Mouse (Mus musculus) olfactory bulb, adult 2 months (tissue): ENCODE measurements around the gene Hoxc8. TPM values are rescaled to one million over a fixed set of nuclear protein-coding genes. Genes with fewer than 3 reads are reported as not detected.

Experiments
- H3K27ac ChIP-seq: fragments of 200-500 bp; 2 replicates; pipeline ENCODE4 v1.5.1; 2012; ENCODE audit warnings: low read depth, low read length; ENCODE audit not compliant: insufficient read depth
- H3K4me1 ChIP-seq: fragments of 200-500 bp; 2 replicates; pipeline ENCODE4 v1.6.1; 2012; ENCODE audit warnings: low read length; ENCODE audit not compliant: control insufficient read depth, insufficient read depth
- H3K4me3 ChIP-seq: fragments of 200-500 bp; 2 replicates; pipeline ENCODE4 v1.5.1; 2012; ENCODE audit warnings: mild to moderate bottlenecking, low read depth, low read length, moderate library complexity; ENCODE audit not compliant: insufficient read depth
- CTCF ChIP-seq: fragments of 200-500 bp; IDR thresholded peaks from 2 replicates; pipeline ENCODE4 v1.5.1; 2012; ENCODE audit warnings: low read depth, mild to moderate bottlenecking, low read length, moderate library complexity; ENCODE audit not compliant: insufficient read depth
- POLR2A ChIP-seq: fragments of 200-500 bp; IDR thresholded peaks from 2 replicates; pipeline ENCODE4 v1.6.1; 2012; ENCODE audit warnings: mild to moderate bottlenecking, low read depth, low read length, moderate library complexity; ENCODE audit not compliant: insufficient read depth
- WGBS: fragments of 180-500 bp; shearing (Covaris S2); methylation state at CpG from one replicate; pipeline ENCODE4 v1.1.7; 2018; 5-methylcytosine and 5-hydroxymethylcytosine counted together
- polyA plus RNA-seq: library from polyadenylated mRNA; stranded (reverse); fragments of >200 nt; gene quantifications from 2 replicates; pipeline ENCODE4 v1.2.4, GENCODE M21; 2012; ENCODE audit warnings: low replicate concordance; ENCODE audit not compliant: missing spikeins, insufficient read depth, insufficient read length

Hoxc8 gene
- polyA plus RNA-seq, 1 experiment, result not detected

- H3K27ac ChIP-seq, result no peak overlapping the region
- 4% methylated on average over 26 of the region's 26 CpGs for WGBS
Measured at GRCm38 (mm10) chr15:103032646-103033575, 42.5 kb downstream of the Hoxc8 start.

GRCm38 (mm10) chr15:103034043-103034806, 43.8 kb downstream of the Hoxc8 start:
- Histone ChIP-seq H3K4me3 (no peak overlapping the region), H3K4me1 (no peaks in the 10 kb centered on the region), H3K27ac (no peak overlapping the region)
- under 1% methylated on average over 24 of the region's 24 CpGs for WGBS
- TF ChIP-seq POLR2A, result no peak
- TF ChIP-seq CTCF, result no peak

More at GRCm38 (mm10) chr15:103032646-103033575, 42.5 kb downstream of the Hoxc8 start:
- TF ChIP-seq CTCF (no peak), POLR2A (no peak)
- H3K4me1 ChIP-seq, result no peaks in the 10 kb centered on the region
- no peak overlapping the region for H3K4me3 ChIP-seq

GRCm38 (mm10) chr15:103034807-103035547, 44.6 kb downstream of the Hoxc8 start:
- TF ChIP-seq POLR2A (no peak), CTCF (no peak)
- H3K4me3 ChIP-seq, result no peak overlapping the region
- H3K4me1 ChIP-seq, result no peaks in the 10 kb centered on the region
- WGBS, result 2% methylated on average over 34 of the region's 34 CpGs
- no peak overlapping the region for H3K27ac ChIP-seq

GRCm38 (mm10) chr15:103035548-103035881, 45.1 kb downstream of the Hoxc8 start:
- H3K27ac ChIP-seq, result no peak overlapping the region
- no peak for TF ChIP-seq POLR2A
- TF ChIP-seq CTCF, result no peak
- WGBS, result 2% methylated on average over 14 of the region's 14 CpGs
- no peak overlapping the region for H3K4me3 ChIP-seq
- H3K4me1 ChIP-seq, result no peaks in the 10 kb centered on the region

- no peak for TF ChIP-seq POLR2A
- no peak for TF ChIP-seq CTCF
- no peak overlapping the region for H3K4me3 ChIP-seq
- H3K27ac ChIP-seq, result no peak overlapping the region
- WGBS, result 46% methylated on average over 1 of the region's 1 CpGs
- H3K4me1 ChIP-seq, result no peaks in the 10 kb centered on the region
Measured at GRCm38 (mm10) chr15:103037579-103037978, 47.2 kb downstream of the Hoxc8 start.

GRCm38 (mm10) chr15:103038701-103039480, 48.5 kb downstream of the Hoxc8 start:
- Histone ChIP-seq H3K27ac (no peak overlapping the region), H3K4me1 (no peaks in the 10 kb centered on the region), H3K4me3 (no peak overlapping the region)
- no peak for TF ChIP-seq CTCF
- TF ChIP-seq POLR2A, result no peak
- 25% methylated on average over 10 of the region's 10 CpGs for WGBS

- Histone ChIP-seq H3K4me1 (no peaks in the 10 kb centered on the region), H3K27ac (no peak overlapping the region), H3K4me3 (no peak overlapping the region)
- 21% methylated on average over 3 of the region's 3 CpGs for WGBS
- TF ChIP-seq CTCF, result no peak
- TF ChIP-seq POLR2A, result no peak
Measured at GRCm38 (mm10) chr15:103039609-103040008, 49.2 kb downstream of the Hoxc8 start.

GRCm38 (mm10) chr15:103040601-103041000, 50.2 kb downstream of the Hoxc8 start:
- no peak overlapping the region for H3K4me3 ChIP-seq
- no peaks in the 10 kb centered on the region for H3K4me1 ChIP-seq
- TF ChIP-seq POLR2A, result no peak
- TF ChIP-seq CTCF, result no peak
- H3K27ac ChIP-seq, result no peak overlapping the region
- 9% methylated on average over 12 of the region's 12 CpGs for WGBS
